Mouse (Mus musculus) kidney, embryonic 16.5 days (tissue): Measurements from ENCODE around the gene Strn. TPM values are rescaled to one million over a fixed set of nuclear protein-coding genes. Genes with fewer than 3 reads are reported as not detected.

ENCODE experiments used
- ATAC-seq: fragments of 200-750 bp; cut with Nextera tagmentation; 2 replicates; pipeline ENCODE4 v1.8.0; 2017; ENCODE audit warnings: moderate TSS enrichment; ENCODE audit not compliant: low FRiP score, low TSS enrichment
- H3K27ac ChIP-seq: fragments of 300-500 bp; sonication (generic); 2 replicates; pipeline ENCODE4 v1.5.1; 2014; ENCODE audit warnings: low read length
- H3K27me3 ChIP-seq: fragments of 300-500 bp; sonication (generic); 2 replicates; pipeline ENCODE4 v1.6.1; 2014; ENCODE audit warnings: low read length, control low read depth, mixed read lengths; ENCODE audit not compliant: insufficient read depth
- H3K36me3 ChIP-seq: fragments of 300-500 bp; sonication (generic); 2 replicates; pipeline ENCODE4 v1.6.1; 2014; ENCODE audit warnings: low read length, control low read depth, mixed read lengths; ENCODE audit not compliant: insufficient read depth
- H3K4me1 ChIP-seq: fragments of 300-500 bp; sonication (generic); 2 replicates; pipeline ENCODE4 v1.6.1; 2014; ENCODE audit warnings: low read length, control low read depth, mixed read lengths; ENCODE audit not compliant: insufficient read depth
- H3K4me2 ChIP-seq: fragments of 300-500 bp; sonication (generic); replicated peaks from 2 replicates; pipeline ENCODE4 v1.6.1; 2014; ENCODE audit warnings: low read depth, low read length
- H3K4me3 ChIP-seq: fragments of 300-500 bp; sonication (generic); 2 replicates; pipeline ENCODE4 v1.5.1; 2014; ENCODE audit warnings: mild to moderate bottlenecking, low read length
- H3K9ac ChIP-seq: fragments of 300-500 bp; sonication (generic); replicated peaks from 2 replicates; pipeline ENCODE4 v1.6.1; 2014; ENCODE audit warnings: low read length
- H3K9me3 ChIP-seq: fragments of 300-500 bp; sonication (generic); 2 replicates; pipeline ENCODE4 v1.6.1; 2016; ENCODE audit warnings: low read length, control low read depth
- WGBS: fragments of 180-500 bp; shearing (Covaris S2); extraction: QIAGEN DNeasy Blood & Tissue Kit; methylation state at CpG from one replicate; pipeline ENCODE4 v1.1.7; 2014; 5-methylcytosine and 5-hydroxymethylcytosine counted together
- polyA plus RNA-seq: library from polyadenylated mRNA; unstranded; fragments of >200 nt; fragmentation: Nextera tagmentation; extraction: Ambion mirVana; gene quantifications from 2 replicates; pipeline ENCODE4 v1.2.1, GENCODE M21; 2015

Gene Strn
- polyA plus RNA-seq, 1 experiment from 2014 or later: 5.2 TPM

GRCm38 (mm10) chr17:78687971-78688370, 49.0 kb downstream of the Strn start:
- no peaks in the 10 kb centered on the region for H3K27me3 ChIP-seq
- no peak overlapping the region for H3K9ac ChIP-seq
- no peak for ATAC-seq
- H3K4me2 ChIP-seq: no peak overlapping the region
- H3K9me3 ChIP-seq: peaks cover 10% of the 10 kb centered on the region
- no peaks in the 10 kb centered on the region for H3K4me1 ChIP-seq
- no peak overlapping the region for H3K27ac ChIP-seq
- H3K4me3 ChIP-seq: no peak overlapping the region
- H3K36me3 ChIP-seq: peaks cover 21% of the 10 kb centered on the region
- WGBS: 73% methylated on average over 5 of the region's 5 CpGs

DNA sequence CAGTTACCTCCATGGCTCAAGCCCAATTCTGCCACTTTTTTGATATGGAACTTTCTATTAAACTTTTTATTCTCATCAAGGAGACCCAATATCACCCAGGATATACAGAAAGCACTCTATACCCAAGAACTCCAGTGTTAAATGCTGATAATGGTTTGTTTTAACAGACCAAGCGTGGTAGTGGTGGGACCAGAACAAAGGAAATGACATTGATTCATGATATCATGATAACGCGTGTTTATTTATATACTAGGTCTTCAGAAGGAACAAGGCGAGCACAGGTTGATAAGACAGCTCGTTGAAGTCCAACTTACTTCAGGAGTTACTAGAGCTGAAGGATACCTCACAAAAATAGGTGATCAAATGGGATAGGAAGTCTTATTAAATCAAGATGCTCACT, 52.0 kb downstream of the Strn start:
- Histone ChIP-seq H3K27ac (no peak overlapping the region), H3K4me2 (no peak overlapping the region), H3K27me3 (no peaks in the 10 kb centered on the region), H3K9ac (no peak overlapping the region), H3K9me3 (no peaks in the 10 kb centered on the region), H3K4me1 (no peaks in the 10 kb centered on the region), H3K36me3 (peaks cover under 1% of the 10 kb centered on the region), H3K4me3 (no peak overlapping the region)
- 79% methylated on average over 5 of the region's 5 CpGs for WGBS
- no peak for ATAC-seq

DNA sequence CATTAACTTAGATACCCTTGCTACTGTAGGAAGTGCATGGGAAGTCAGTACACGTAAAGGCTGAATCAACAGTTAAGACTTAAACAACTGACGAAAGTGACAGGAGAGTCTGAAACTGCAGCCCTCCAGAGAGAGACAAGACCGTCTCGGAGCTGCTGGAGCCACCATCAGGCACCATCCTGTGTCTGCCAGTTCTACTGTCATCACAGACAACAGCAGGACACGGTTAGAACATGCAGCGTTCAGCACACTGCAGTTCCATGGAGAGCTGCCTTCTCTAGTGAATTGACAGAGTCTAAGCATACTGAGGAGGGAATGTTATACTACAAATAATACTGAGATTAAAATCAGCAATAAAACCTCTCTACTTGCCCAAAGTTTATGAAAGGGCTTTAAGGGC, 54.6 kb downstream of the Strn start:
- no peak overlapping the region for H3K4me2 ChIP-seq
- 72% methylated on average over 6 of the region's 6 CpGs for WGBS
- no peak for ATAC-seq
- no peaks in the 10 kb centered on the region for H3K36me3 ChIP-seq
- H3K9me3 ChIP-seq: no peaks in the 10 kb centered on the region
- no peak overlapping the region for H3K27ac ChIP-seq
- H3K4me3 ChIP-seq: no peak overlapping the region
- no peaks in the 10 kb centered on the region for H3K27me3 ChIP-seq
- no peaks in the 10 kb centered on the region for H3K4me1 ChIP-seq
- H3K9ac ChIP-seq: no peak overlapping the region

DNA sequence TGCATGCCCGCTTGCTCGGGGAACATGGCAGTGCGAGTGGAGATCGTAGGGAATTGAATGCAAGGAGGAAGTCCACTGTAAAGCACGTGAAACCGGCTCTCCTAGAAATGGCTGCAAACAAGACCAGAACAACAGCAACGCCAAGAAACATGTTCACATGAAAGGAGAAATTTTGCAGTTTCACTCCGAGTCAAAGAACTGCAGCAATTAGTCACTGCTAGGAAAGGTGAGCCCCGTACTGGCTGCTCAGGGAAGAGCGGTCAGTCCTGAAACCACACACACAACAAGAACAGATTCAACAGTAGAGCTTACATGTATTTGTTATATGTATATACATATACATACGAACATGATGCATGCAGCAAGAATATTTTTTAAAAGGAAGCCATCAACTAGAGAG, 57.5 kb downstream of the Strn start:
- Histone ChIP-seq H3K36me3 (0 out of 2 replicates have a peak, but pooled peaks cover 4% of the 10 kb centered on the region), H3K9ac (no peak overlapping the region), H3K4me1 (no peaks in the 10 kb centered on the region), H3K27me3 (no peaks in the 10 kb centered on the region), H3K9me3 (no peaks in the 10 kb centered on the region), H3K4me2 (no peak overlapping the region), H3K4me3 (no peak overlapping the region), H3K27ac (no peak overlapping the region)
- ATAC-seq: no peak
- WGBS: 84% methylated on average over 11 of the region's 11 CpGs

GRCm38 (mm10) chr17:78676813-78677212, 60.2 kb downstream of the Strn start:
- 0 out of 2 replicates have a peak, but pooled peaks cover 12% of the 10 kb centered on the region for H3K36me3 ChIP-seq
- 69% methylated on average over 11 of the region's 11 CpGs for WGBS
- no peak overlapping the region for H3K27ac ChIP-seq
- H3K4me1 ChIP-seq: no peaks in the 10 kb centered on the region
- no peaks in the 10 kb centered on the region for H3K9me3 ChIP-seq
- ATAC-seq: no peak
- no peak overlapping the region for H3K4me3 ChIP-seq
- H3K4me2 ChIP-seq: no peak overlapping the region
- no peaks in the 10 kb centered on the region for H3K27me3 ChIP-seq
- no peak overlapping the region for H3K9ac ChIP-seq

GRCm38 (mm10) chr17:78664962-78665545, 71.9 kb downstream of the Strn start:
- Histone ChIP-seq H3K4me1 (no peaks in the 10 kb centered on the region), H3K4me2 (no peak overlapping the region), H3K9me3 (peaks cover under 1% of the 10 kb centered on the region; the same call in 1 of the 2 replicates), H3K9ac (no peak overlapping the region), H3K27me3 (no peaks in the 10 kb centered on the region), H3K36me3 (peaks cover 51% of the 10 kb centered on the region), H3K27ac (no peak overlapping the region), H3K4me3 (no peak overlapping the region)
- 57% methylated on average over 9 of the region's 9 CpGs for WGBS
- no peak for ATAC-seq

- WGBS: 44% methylated on average over 10 of the region's 10 CpGs
- H3K4me2 ChIP-seq: no peak overlapping the region
- no peak overlapping the region for H3K4me3 ChIP-seq
- H3K36me3 ChIP-seq: peaks cover 30% of the 10 kb centered on the region
- H3K27ac ChIP-seq: no peak overlapping the region
- ATAC-seq: peak; percentile 57; the same call in 1 of the 2 replicates
- H3K9ac ChIP-seq: no peak overlapping the region
- H3K4me1 ChIP-seq: no peaks in the 10 kb centered on the region
- no peaks in the 10 kb centered on the region for H3K27me3 ChIP-seq
- peaks cover under 1% of the 10 kb centered on the region; the same call in 1 of the 2 replicates for H3K9me3 ChIP-seq
Observed at GRCm38 (mm10) chr17:78654841-78655240, 82.2 kb downstream of the Strn start.

DNA sequence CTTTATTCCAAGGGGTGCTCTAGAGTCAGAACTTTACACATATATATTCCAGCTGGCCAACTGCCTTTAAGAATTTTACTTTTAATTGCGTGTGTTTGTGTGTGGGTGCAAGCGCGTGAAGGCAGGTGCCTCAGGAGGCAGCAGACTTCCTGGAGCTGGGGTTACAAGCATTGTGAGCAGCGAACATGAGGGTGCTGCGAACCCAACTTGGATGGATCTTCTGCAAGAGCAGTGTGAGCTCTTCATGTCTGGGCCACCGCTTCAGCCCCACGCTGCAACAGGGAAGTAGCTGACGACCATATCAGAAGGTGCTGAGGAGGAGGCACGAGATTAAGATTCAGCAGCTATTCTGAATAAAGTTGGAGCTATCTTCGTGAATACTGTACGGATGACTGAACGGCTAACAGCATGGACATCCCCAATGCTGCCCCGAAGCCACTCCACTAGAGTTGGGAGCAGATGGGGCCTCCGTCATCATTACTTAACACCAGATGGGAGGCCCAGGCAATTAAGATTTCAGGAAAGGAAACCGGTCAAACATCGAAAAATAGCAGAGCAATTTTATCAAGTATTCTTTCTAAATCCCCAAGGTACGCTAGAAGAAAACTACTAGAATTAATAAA, 93.0 kb downstream of the Strn start:
- Histone ChIP-seq H3K9me3 (no peaks in the 10 kb centered on the region), H3K4me1 (no peaks in the 10 kb centered on the region), H3K4me3 (no peak overlapping the region), H3K27me3 (no peaks in the 10 kb centered on the region), H3K9ac (no peak overlapping the region), H3K36me3 (no peaks in the 10 kb centered on the region), H3K4me2 (no peak overlapping the region), H3K27ac (no peak overlapping the region)
- 80% methylated on average over 17 of the region's 17 CpGs for WGBS
- no peak for ATAC-seq

DNA sequence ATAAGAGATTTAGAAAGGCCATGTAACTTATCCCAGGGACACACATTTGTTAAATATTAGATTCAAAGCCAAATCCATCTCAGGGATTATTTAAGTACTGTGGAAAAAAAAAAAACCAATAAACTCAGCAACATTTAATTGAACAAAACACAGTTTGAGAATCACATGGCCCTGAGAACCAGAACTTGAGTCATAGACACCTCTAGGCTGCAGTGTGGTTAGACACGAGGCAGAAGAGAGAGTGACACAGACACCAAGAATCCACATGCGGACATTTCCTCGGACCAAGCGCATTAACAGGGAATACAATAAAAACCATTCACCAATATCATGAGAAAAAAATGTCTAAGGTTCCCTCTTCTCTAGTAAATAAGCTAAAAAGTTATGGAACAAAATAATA, 94.7 kb downstream of the Strn start:
- H3K4me1 ChIP-seq: no peaks in the 10 kb centered on the region
- WGBS: 84% methylated on average over 4 of the region's 4 CpGs
- H3K27ac ChIP-seq: no peak overlapping the region
- ATAC-seq: no peak
- no peaks in the 10 kb centered on the region for H3K9me3 ChIP-seq
- no peak overlapping the region for H3K9ac ChIP-seq
- H3K4me3 ChIP-seq: no peak overlapping the region
- no peaks in the 10 kb centered on the region for H3K36me3 ChIP-seq
- no peak overlapping the region for H3K4me2 ChIP-seq
- H3K27me3 ChIP-seq: no peaks in the 10 kb centered on the region

- Histone ChIP-seq H3K27me3 (no peaks in the 10 kb centered on the region), H3K9ac (no peak overlapping the region), H3K36me3 (no peaks in the 10 kb centered on the region), H3K9me3 (no peaks in the 10 kb centered on the region), H3K27ac (no peak overlapping the region), H3K4me2 (no peak overlapping the region), H3K4me1 (no peaks in the 10 kb centered on the region), H3K4me3 (no peak overlapping the region)
- ATAC-seq: no peak
- 87% methylated on average over 3 of the region's 3 CpGs for WGBS
Observed at GRCm38 (mm10) chr17:78640387-78640786, 96.6 kb downstream of the Strn start.
